Mouse (Mus musculus): ENCODE data around the gene Agap1. TPM values are rescaled to one million over a fixed set of nuclear protein-coding genes. Genes with fewer than 3 reads are reported as not detected.

Agap1 gene
- polyA plus RNA-seq, 1 experiment from 2014 or later: 14.0 TPM

DNA sequence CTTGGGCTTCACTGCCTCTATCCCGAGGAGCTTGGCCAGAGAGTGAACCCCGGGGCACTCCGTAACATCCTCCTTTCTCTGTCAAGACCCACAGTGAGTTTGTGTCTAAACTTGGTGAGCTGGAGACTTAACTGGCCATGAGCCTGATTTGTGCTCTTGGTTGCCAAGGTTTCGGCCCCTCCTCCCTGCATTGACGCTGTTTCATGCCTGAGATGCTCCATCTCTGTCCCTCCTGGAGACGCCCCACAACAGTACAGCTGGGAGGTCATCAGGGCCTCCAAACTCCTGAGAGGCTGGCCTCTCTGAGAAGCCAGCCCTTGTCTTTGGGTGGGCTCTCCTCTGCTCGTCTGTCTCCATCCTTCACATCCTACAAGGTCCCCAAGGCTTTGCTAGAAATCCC, 437.7 kb downstream of the Agap1 start:
- Histone ChIP-seq H3K9me3 (replicated peaks) (no peaks in the 10 kb centered on the region), H3K4me1 (peaks cover 7% of the 10 kb centered on the region; the same call in 1 of the 2 replicates), H3K27me3 (ENCODE audit: low read depth, poor library complexity, severe bottlenecking) (peaks cover 16% of the 10 kb centered on the region), H3K27ac (no peak overlapping the region), H3K4me3 (no peak overlapping the region), H3K36me3 (peaks cover 42% of the 10 kb centered on the region)
- DNase-seq (ENCODE audit: low spot score): no peak
- WGBS: 55% methylated on average over 7 of the region's 7 CpGs

DNA sequence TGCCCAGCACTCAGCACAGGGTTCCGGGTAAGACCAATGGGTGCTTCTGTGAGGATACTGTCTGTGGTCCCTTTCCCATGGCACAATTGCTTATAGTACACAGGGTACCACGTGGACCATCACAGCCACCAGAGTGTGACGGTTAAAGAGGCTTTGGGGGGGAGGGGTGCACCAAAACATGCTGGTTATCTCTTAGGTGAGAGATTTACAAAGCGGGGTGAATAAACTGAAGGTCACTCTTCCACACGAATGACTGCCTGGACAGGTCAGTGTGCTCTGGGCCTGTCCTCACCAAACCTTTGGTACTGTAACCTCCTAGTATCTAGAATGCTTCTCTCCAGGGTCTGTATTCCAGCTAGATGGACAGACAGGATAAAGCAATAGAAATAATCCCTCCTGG, 441.2 kb downstream of the Agap1 start:
- H3K27me3 ChIP-seq (ENCODE audit: low read depth, poor library complexity, severe bottlenecking): peaks cover 17% of the 10 kb centered on the region
- H3K27ac ChIP-seq: no peak overlapping the region

DNA sequence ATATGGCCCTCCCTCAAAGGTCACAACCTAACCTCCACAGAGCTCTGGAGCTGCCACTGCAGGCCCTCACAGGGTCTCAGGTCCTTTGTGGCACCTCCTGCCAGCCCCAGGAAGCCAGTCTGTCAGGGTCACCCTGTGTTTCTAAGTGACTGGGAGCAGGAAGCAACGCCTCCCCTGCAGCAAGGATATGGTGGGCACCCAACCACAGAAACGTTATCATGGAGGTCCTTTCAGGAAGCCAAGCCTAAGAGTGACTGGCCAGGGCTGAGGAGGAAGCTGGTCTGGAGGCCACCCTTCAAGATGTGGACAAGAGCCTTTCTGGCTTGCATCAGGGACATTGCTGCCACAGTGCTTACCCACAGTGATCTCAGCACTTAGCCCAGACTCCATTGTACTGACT, 444.4 kb downstream of the Agap1 start:
- peak overlapping the region; percentile 59; the same call in 1 of the 2 replicates for H3K27ac ChIP-seq
- peaks cover 9% of the 10 kb centered on the region for H3K27me3 ChIP-seq (ENCODE audit: low read depth, poor library complexity, severe bottlenecking)
- H3K9me3 ChIP-seq (replicated peaks): no peaks in the 10 kb centered on the region
- no peak overlapping the region for H3K4me3 ChIP-seq
- no peak for DNase-seq (ENCODE audit: low spot score)
- peaks cover 30% of the 10 kb centered on the region for H3K4me1 ChIP-seq
- H3K36me3 ChIP-seq: 0 out of 2 replicates have a peak, but pooled peaks cover 2% of the 10 kb centered on the region
- WGBS: 75% methylated on average over 2 of the region's 2 CpGs

More for the DNA sequence above, 441.2 kb downstream of the Agap1 start:
- Histone ChIP-seq H3K4me1 (peaks cover 30% of the 10 kb centered on the region), H3K9me3 (replicated peaks) (no peaks in the 10 kb centered on the region), H3K4me3 (no peak overlapping the region), H3K36me3 (peaks cover 10% of the 10 kb centered on the region)
- 86% methylated on average over 5 of the region's 5 CpGs for WGBS
- DNase-seq (ENCODE audit: low spot score): no peak

DNA sequence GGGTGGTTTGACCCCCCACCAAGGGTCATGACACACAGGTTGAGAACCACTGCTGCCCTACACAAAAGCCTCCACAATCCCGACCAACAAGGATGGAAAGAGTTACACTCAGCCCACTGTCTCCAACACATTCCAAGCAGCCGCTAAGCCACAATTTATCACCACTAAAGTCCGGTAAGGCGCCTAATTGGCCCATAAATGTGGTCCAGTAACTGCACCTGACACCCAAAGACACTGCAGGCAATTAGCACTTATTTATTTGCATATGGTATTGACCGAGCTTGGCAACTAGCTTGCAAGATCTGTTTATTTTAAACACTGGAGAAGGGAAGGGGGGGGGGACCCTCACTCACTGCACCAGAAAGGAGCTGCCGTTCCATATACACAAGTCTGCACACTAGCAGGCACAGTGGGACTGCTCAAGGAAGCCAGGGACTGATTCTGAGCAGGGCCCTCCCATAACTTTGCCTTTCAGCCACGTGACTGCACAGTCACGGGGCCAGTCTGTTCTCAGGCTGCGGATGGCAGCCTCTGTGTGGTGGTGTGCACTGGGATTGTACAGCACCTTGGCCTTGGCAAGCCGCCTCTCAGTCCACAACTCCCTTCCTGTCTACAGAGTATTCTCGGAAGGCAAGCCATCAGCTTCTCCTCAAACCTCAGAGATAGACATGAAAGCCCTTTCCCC, 445.3 kb downstream of the Agap1 start:
- peak; percentile 49 for DNase-seq (ENCODE audit: low spot score)
- 44% methylated on average over 11 of the region's 11 CpGs for WGBS
- H3K9me3 ChIP-seq (replicated peaks): no peaks in the 10 kb centered on the region
- H3K4me1 ChIP-seq: peaks cover 30% of the 10 kb centered on the region
- 0 out of 2 replicates have a peak, but pooled peaks cover 2% of the 10 kb centered on the region for H3K36me3 ChIP-seq
- peak overlapping the region; percentile 56 for H3K27ac ChIP-seq
- H3K27me3 ChIP-seq (ENCODE audit: low read depth, poor library complexity, severe bottlenecking): peaks cover 13% of the 10 kb centered on the region
- no peak overlapping the region for H3K4me3 ChIP-seq

DNA sequence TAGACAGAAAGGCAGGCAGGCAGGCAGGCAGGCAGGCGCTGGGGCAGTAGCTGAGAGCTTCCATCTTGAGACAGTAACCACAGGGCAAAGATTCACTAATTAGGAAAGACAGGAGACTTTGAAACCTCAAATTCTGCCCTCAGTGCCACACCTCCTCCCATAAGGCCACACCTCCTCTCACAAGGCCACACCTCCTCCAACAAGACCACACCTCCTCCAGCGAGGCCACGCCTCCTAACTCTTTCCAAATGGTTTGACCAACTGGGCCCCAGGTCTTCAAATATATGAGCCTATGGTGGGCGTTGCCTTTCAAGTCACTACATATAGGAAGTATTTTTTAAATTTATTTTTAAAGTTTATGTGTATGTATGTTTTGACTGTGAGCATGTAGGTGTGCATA, 446.8 kb downstream of the Agap1 start:
- WGBS: 83% methylated on average over 4 of the region's 4 CpGs

DNA sequence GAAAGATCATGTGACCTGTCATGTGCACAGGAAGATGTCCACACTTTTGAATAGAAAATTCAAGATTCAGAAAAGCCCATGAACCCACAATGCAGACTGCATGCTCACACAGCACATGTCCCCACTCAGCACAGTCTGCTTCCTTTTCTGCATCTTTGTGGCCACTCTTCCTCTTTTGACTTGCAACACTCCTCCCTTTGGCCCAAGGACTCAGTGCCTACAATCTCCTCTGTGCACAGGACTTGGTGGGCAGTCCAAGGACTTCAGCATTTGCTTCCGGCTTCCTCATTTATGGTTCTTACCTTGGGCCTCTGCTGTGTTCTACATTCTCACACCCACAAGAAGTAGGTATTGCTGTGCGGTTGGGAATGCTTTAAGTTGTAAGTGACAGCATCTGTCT, 447.6 kb downstream of the Agap1 start:
- no peaks in the 10 kb centered on the region; the same call in 1 of the 2 replicates for H3K9me3 ChIP-seq (replicated peaks)
- H3K27ac ChIP-seq: no peak overlapping the region
- peaks cover 26% of the 10 kb centered on the region for H3K4me1 ChIP-seq
- no peak overlapping the region for H3K4me3 ChIP-seq
- no peaks in the 10 kb centered on the region for H3K36me3 ChIP-seq
- no peak for DNase-seq (ENCODE audit: low spot score)
- peaks cover 7% of the 10 kb centered on the region; the same call in 1 of the 2 replicates for H3K27me3 ChIP-seq (ENCODE audit: low read depth, poor library complexity, severe bottlenecking)
- 92% methylated on average over 2 of the region's 2 CpGs for WGBS

More for the DNA sequence above, 446.8 kb downstream of the Agap1 start:
- DNase-seq (ENCODE audit: low spot score): no peak
- H3K36me3 ChIP-seq: no peaks in the 10 kb centered on the region
- no peak overlapping the region for H3K27ac ChIP-seq
- H3K27me3 ChIP-seq (ENCODE audit: low read depth, poor library complexity, severe bottlenecking): peaks cover 13% of the 10 kb centered on the region
- no peak overlapping the region for H3K4me3 ChIP-seq
- no peaks in the 10 kb centered on the region; the same call in 1 of the 2 replicates for H3K9me3 ChIP-seq (replicated peaks)
- H3K4me1 ChIP-seq: peaks cover 26% of the 10 kb centered on the region

DNA sequence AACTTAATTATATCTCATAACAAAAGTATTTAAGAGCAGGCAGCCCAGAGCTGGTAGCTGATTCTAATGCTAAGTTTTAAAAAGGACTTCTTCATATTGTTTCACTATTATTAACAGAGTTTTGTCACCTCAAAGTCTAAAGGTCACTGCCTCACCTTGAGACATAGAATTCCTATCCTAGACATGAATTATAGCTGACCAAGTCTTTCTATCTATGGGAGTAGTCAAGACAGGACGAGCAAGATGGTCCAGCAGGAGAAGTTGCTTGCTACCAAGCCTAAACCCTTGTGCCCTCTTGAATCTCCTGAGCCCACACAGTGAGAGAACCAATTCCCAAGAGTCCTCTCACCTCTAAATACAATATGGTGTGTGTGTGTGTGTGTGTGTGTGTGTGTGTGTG, 448.0 kb downstream of the Agap1 start:
- DNase-seq (ENCODE audit: low spot score): no peak
- Histone ChIP-seq H3K27me3 (ENCODE audit: low read depth, poor library complexity, severe bottlenecking) (peaks cover 5% of the 10 kb centered on the region; the same call in 1 of the 2 replicates), H3K27ac (no peak overlapping the region), H3K4me3 (no peak overlapping the region), H3K36me3 (no peaks in the 10 kb centered on the region), H3K4me1 (peaks cover 26% of the 10 kb centered on the region), H3K9me3 (replicated peaks) (no peaks in the 10 kb centered on the region; the same call in 1 of the 2 replicates)
- 84% methylated on average over 1 of the region's 1 CpGs for whole genome bisulfite sequencing

DNA sequence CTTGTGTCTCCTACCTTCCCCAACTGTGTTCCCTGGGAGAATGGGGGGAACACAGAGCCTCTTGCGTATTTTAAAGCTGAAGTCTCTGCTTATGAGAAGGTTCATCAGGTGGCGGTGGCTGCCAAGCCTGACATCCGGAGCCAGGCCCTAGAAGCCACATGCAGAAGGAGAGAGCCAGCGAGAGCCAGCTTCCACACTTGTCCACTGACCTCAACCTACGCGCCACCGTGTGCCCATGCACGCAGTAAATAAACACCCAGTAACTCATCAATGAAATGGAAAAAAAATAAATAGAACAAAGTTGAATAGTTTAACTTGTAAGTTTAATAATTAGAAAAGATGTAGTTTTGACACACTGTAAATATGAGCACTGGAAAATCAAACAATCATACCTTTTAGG, 455.2 kb downstream of the Agap1 start:
- DNase-seq (ENCODE audit: low spot score): no peak
- H3K36me3 ChIP-seq: no peaks in the 10 kb centered on the region
- 91% methylated on average over 8 of the region's 8 CpGs for WGBS
- no peaks in the 10 kb centered on the region; the same call in 1 of the 2 replicates for H3K9me3 ChIP-seq (replicated peaks)
- H3K27me3 ChIP-seq (ENCODE audit: low read depth, poor library complexity, severe bottlenecking): 0 out of 2 replicates have a peak, but pooled peaks cover 6% of the 10 kb centered on the region
- no peak overlapping the region for H3K4me3 ChIP-seq
- peaks cover 13% of the 10 kb centered on the region for H3K4me1 ChIP-seq
- no peak overlapping the region for H3K27ac ChIP-seq

DNA sequence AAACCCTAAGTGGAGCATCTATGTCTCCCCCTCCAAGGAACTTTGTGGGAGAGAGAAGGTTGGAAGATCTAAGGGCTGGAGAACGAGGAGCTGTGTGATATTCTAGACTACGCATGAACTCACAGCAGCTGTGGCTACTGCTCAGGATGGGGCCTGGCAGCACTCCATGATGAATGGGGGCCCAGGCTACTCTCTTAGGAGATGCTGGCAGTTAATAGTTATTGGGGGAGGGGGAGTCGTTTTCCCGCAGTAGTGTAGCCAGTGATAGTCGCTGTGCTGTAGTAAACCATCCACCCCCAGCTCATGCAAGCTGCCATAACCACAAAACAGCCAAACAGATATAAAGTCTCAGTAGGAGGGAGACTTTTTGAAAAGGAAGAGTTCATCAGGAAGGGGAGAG, 457.8 kb downstream of the Agap1 start:
- Histone ChIP-seq H3K4me1 (peaks cover 13% of the 10 kb centered on the region), H3K27me3 (ENCODE audit: low read depth, poor library complexity, severe bottlenecking) (peaks cover 16% of the 10 kb centered on the region), H3K9me3 (replicated peaks) (no peaks in the 10 kb centered on the region), H3K27ac (no peak overlapping the region), H3K4me3 (no peak overlapping the region), H3K36me3 (no peaks in the 10 kb centered on the region)
- DNase-seq (ENCODE audit: low spot score): no peak
- 40% methylated on average over 5 of the region's 5 CpGs for WGBS

DNA sequence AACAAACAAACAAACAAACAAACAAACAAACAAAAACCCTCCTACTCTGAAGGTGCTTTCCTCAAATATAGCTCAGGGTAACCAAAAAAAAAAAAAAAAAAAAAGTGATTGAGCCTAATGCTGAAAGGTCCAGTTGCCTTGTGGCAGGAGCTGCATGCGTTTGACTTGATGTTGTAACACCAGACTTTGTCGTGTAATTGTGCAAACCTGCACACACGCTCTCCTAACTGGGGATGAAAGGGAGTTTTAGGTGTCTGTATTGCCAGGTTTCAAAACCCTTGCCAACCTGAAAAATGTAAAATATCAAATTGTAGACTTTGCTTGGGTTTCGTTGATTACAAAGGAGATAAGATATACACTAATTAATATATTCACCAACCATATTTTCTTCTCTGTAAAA, 459.0 kb downstream of the Agap1 start:
- no peak overlapping the region for H3K4me3 ChIP-seq
- whole genome bisulfite sequencing: 77% methylated on average over 4 of the region's 4 CpGs
- H3K9me3 ChIP-seq (replicated peaks): no peaks in the 10 kb centered on the region
- DNase-seq (ENCODE audit: low spot score): no peak
- H3K27me3 ChIP-seq (ENCODE audit: low read depth, poor library complexity, severe bottlenecking): peaks cover 28% of the 10 kb centered on the region
- no peak overlapping the region for H3K27ac ChIP-seq
- no peaks in the 10 kb centered on the region for H3K36me3 ChIP-seq
- peaks cover 17% of the 10 kb centered on the region for H3K4me1 ChIP-seq

DNA sequence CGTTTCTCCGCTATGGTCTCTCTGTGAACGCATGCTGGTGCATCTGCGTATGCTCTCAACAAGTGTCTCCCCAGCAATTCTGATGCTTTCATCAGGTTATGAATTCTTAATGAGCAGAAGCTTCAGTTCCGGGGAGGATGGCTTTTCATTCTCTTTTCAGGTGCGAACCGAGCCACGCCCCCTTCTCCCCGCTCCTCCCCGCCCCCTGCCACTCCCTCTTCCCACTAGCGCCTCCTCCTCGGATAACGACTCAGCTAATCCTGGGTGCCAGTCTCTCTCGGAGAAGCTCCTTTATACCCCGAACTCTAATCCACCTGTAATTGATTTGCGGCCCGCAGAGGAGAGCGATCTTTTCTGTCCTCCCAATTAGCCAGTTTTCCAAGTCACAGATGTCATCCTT, 463.5 kb downstream of the Agap1 start:
- WGBS: 22% methylated on average over 18 of the region's 18 CpGs
- Histone ChIP-seq H3K4me3 (no peak overlapping the region), H3K27me3 (ENCODE audit: low read depth, poor library complexity, severe bottlenecking) (peaks cover 68% of the 10 kb centered on the region)

DNA sequence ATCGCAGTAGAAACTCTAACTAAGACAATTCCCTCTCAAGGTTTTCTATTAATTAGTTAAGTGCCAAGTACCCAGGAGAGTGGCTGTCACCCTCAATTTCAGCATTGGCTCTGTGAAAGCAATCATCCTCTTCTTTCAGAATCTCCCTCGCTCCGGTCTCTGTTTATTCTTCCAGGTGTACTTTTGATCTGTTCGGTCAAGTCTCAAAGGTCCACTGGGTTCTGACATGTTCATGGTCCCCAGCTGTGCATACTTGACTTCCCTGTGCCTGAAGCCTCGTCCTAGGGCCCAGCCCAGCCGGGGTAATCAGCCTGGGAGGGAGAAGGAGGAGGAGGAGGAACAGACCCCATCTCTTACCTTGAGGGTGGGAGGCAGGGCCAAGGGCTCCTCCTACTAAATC, 464.6 kb downstream of the Agap1 start:
- Histone ChIP-seq H3K4me3 (no peak overlapping the region), H3K27ac (no peak overlapping the region), H3K9me3 (replicated peaks) (no peaks in the 10 kb centered on the region), H3K27me3 (ENCODE audit: low read depth, poor library complexity, severe bottlenecking) (peaks cover 79% of the 10 kb centered on the region), H3K36me3 (no peaks in the 10 kb centered on the region), H3K4me1 (peaks cover 32% of the 10 kb centered on the region)
- 85% methylated on average over 6 of the region's 6 CpGs for WGBS
- no peak for DNase-seq (ENCODE audit: low spot score)

More for the DNA sequence above, 463.5 kb downstream of the Agap1 start:
- no peaks in the 10 kb centered on the region for H3K9me3 ChIP-seq (replicated peaks)
- DNase-seq (ENCODE audit: low spot score): no peak
- no peak overlapping the region for H3K27ac ChIP-seq
- H3K4me1 ChIP-seq: peaks cover 22% of the 10 kb centered on the region
- H3K36me3 ChIP-seq: no peaks in the 10 kb centered on the region

DNA sequence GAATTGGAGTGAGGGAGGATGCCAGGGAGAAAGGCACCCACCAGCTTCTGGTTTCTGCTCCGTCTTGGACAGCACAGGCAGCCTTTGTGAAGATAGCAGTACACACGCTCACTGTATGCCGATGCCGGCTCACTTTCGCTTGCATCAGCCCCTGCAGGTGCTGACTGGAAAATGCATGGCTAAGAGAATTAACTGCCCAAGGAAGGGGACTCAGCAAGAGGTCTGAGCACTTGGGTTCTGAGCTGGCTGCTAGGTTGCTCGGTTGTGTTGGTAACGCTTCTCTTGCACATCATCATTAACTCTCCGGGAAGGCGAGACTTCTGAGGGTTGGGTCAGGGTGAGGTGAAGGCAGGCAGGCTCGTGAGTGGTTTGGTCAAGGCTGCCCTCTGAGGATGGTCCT, 467.2 kb downstream of the Agap1 start:
- peaks cover 58% of the 10 kb centered on the region for H3K4me1 ChIP-seq
- H3K27ac ChIP-seq: no peak overlapping the region
- peak; percentile 46 for DNase-seq (ENCODE audit: low spot score)
- WGBS: 2% methylated on average over 10 of the region's 10 CpGs
- H3K4me3 ChIP-seq: peak overlapping the region; percentile 50; the same call in 1 of the 2 replicates
- H3K27me3 ChIP-seq (ENCODE audit: low read depth, poor library complexity, severe bottlenecking): peaks cover 100% of the 10 kb centered on the region
- no peaks in the 10 kb centered on the region for H3K36me3 ChIP-seq
- no peaks in the 10 kb centered on the region for H3K9me3 ChIP-seq (replicated peaks)
